8 mouse cellular contexts compared by ENCODE assay signal in the genomic region with DNA sequence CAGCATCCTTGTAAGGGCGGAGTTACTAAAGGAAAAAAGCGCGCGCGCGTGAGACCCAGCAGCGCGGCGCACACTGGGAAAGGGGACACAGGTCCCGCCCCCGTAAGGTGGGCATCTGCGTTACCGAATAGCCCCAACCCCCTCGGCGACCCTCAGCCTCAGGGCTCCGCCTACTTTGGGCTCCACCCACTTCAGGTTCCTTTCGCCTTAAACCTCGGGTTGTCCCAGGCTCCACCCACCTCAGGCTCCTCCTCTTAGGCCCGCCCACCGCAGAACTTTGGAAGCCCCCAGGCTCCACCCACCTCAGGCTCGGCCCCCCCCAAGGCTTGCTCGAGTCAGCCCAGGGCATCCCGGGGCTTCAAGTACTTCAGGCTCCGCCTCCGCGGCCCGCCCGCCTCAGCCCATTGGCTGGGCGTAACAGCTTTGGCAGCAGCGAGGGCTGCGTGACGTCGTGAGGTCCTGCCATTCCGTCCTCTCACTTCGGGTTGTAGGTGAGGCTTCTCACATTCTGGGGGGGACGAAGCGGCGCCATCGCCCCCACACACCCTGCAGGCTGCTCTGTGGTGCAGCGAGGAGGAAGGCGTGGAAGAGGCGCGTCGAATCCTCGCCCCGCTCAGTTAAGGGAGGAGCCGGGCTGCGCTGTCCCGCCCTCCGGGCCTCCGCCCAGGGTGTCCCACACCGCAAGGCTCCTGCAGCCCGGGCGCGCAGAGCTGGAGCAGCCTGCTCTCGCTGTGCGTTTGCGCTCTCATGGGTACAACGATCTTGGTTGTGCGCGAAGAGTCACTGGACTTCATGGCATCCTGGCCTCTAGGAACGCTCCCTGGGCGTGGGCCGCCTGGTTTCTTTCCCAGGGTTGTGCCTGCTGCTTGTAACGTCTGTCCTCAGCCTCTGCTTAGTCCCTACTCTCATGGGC. TPM values are rescaled to one million over a fixed set of nuclear protein-coding genes. Genes with fewer than 3 reads are reported as not detected.
DNase-seq lines count a peak whose midpoint lies in the region; ATAC-seq lines count a peak whose summit lies in the region.

No protein-coding gene starts in this region.

- no peak overlapping the region for H3K27ac ChIP-seq in brown adipose tissue, adult 24 weeks (replicated peaks; ENCODE audit: low read depth, low read length)
- peak overlapping the region; percentile 90 for H3K27ac ChIP-seq in heart, embryonic 13.5 days (replicated peaks)
- H3K27ac ChIP-seq in liver, embryonic 12.5 days: peak overlapping the region; percentile 90
- peak overlapping the region; percentile 91 for H3K27ac ChIP-seq in stomach, embryonic 15.5 days

- peak overlapping the region; percentile 83 for H3K9ac ChIP-seq in heart, embryonic 13.5 days
- H3K9ac ChIP-seq in liver, embryonic 12.5 days: peak overlapping the region; percentile 68
- H3K9ac ChIP-seq in stomach, embryonic 15.5 days: peak overlapping the region; percentile 67

- H3K36me3 ChIP-seq in heart, embryonic 13.5 days: no peaks in the 10 kb centered on the region; the same call in 1 of the 2 replicates
- H3K36me3 ChIP-seq in liver, embryonic 12.5 days: no peaks in the 10 kb centered on the region
- no peaks in the 10 kb centered on the region for H3K36me3 ChIP-seq in stomach, embryonic 15.5 days

- peak overlapping the region; percentile 90 for H3K4me2 ChIP-seq in heart, embryonic 13.5 days
- H3K4me2 ChIP-seq in liver, embryonic 12.5 days: peak overlapping the region; percentile 83
- peak overlapping the region; percentile 92 for H3K4me2 ChIP-seq in stomach, embryonic 15.5 days

- DNase-seq in CD4-positive, CD25-positive, alpha-beta regulatory T cell, adult 2 months (ENCODE audit: low read depth, low spot score): peak; percentile 96
- peak; percentile 43 for DNase-seq in fat pad, adult 2 months (ENCODE audit: extremely low read depth, low read depth, low spot score)
- DNase-seq in kidney, postnatal 10 days: peak; percentile 99
- DNase-seq in natural killer cell, adult 2 months (ENCODE audit: low spot score in 2 of 2): peak; percentile 94 to 97

- WGBS in heart, embryonic 13.5 days: under 1% methylated on average over 65 of the region's 65 CpGs
- under 1% methylated on average over 65 of the region's 65 CpGs for WGBS in liver, embryonic 12.5 days (ENCODE audit: insufficient replicate concordance)
- under 1% methylated on average over 65 of the region's 65 CpGs for WGBS in stomach, embryonic 15.5 days

- peaks cover 14% of the 10 kb centered on the region for H3K9me3 ChIP-seq in heart, embryonic 13.5 days
- peaks cover 10% of the 10 kb centered on the region for H3K9me3 ChIP-seq in liver, embryonic 12.5 days (replicated peaks)
- H3K9me3 ChIP-seq in stomach, embryonic 15.5 days: no peaks in the 10 kb centered on the region

- peak overlapping the region; percentile 64 for H3K4me3 ChIP-seq in brown adipose tissue, adult 24 weeks (ENCODE audit: insufficient read depth, low read depth, low read length)
- H3K4me3 ChIP-seq in heart, embryonic 13.5 days: peak overlapping the region; percentile 63
- H3K4me3 ChIP-seq in liver, embryonic 12.5 days: peak overlapping the region; percentile 77
- H3K4me3 ChIP-seq in stomach, embryonic 15.5 days (replicated peaks): peak overlapping the region; percentile 55

- peak; percentile 99 for ATAC-seq in heart, embryonic 13.5 days (ENCODE audit: extremely low read depth, insufficient number of reproducible peaks, low FRiP score, low TSS enrichment)
- peak; percentile 98 for ATAC-seq in liver, embryonic 12.5 days
- ATAC-seq in stomach, embryonic 15.5 days (ENCODE audit: insufficient read depth, low FRiP score, low read depth): peak; percentile 99

- no peaks in the 10 kb centered on the region for H3K4me1 ChIP-seq in brown adipose tissue, adult 24 weeks (ENCODE audit: control insufficient read depth, insufficient read depth, insufficient read length, low read length)
- H3K4me1 ChIP-seq in heart, embryonic 13.5 days: peaks cover 12% of the 10 kb centered on the region; the same call in 1 of the 2 replicates
- peaks cover 12% of the 10 kb centered on the region for H3K4me1 ChIP-seq in liver, embryonic 12.5 days
- no peaks in the 10 kb centered on the region for H3K4me1 ChIP-seq in stomach, embryonic 15.5 days

- H3K27me3 ChIP-seq in heart, embryonic 13.5 days (replicated peaks): no peaks in the 10 kb centered on the region
- no peaks in the 10 kb centered on the region for H3K27me3 ChIP-seq in liver, embryonic 12.5 days (replicated peaks)
- no peaks in the 10 kb centered on the region for H3K27me3 ChIP-seq in stomach, embryonic 15.5 days (replicated peaks)

RNA-seq across cellular contexts. Expression of a gene that starts 44.6 kb away (rescaled TPM):
- polyA plus RNA-seq in brown adipose tissue, adult 24 weeks (2012; ENCODE audit: insufficient read depth, insufficient read length, missing spikeins): 6.1 and 14.9 TPM in 2 replicates
- 12.2 and 13.7 TPM in 2 replicates for polyA plus RNA-seq in heart, embryonic 13.5 days (2015; fragmentation: Nextera tagmentation; extraction: Ambion mirVana)
- polyA plus RNA-seq in liver, embryonic 12.5 days (2016; fragmentation: Nextera tagmentation; extraction: Ambion mirVana): 17.6 and 18.2 TPM in 2 replicates
- polyA plus RNA-seq in stomach, embryonic 15.5 days (2015; fragmentation: Nextera tagmentation; extraction: Ambion mirVana): 16.8 and 18.0 TPM in 2 replicates

Comparison
In these comparisons a context has a peak if more than half of its experiments do, and no peak if none do; other contexts are left out.
1. DNase-seq: peak in every context shown above with its lines; median percentile 99 in kidney, postnatal 10 days; 96 in CD4-positive, CD25-positive, alpha-beta regulatory T cell, adult 2 months; 96 in natural killer cell, adult 2 months; 43 in fat pad, adult 2 months.